Mouse (Mus musculus) heart, adult 2 months (tissue): ENCODE results near the gene Hist1h4n.

Experiments
- CTCF ChIP-seq: fragments of 200-600 bp; IDR thresholded peaks from 2 replicates; pipeline ENCODE4 v1.8.1; 2022; ENCODE audit warnings: antibody characterized with exemption, mild to moderate bottlenecking, moderate library complexity
- EP300 ChIP-seq: fragments of 200-500 bp; IDR thresholded peaks from 2 replicates; pipeline ENCODE4 v1.6.1; 2011; ENCODE audit warnings: low read depth, low read length, control low read depth; ENCODE audit not compliant: insufficient read depth
- POLR2A ChIP-seq: fragments of 200-500 bp; IDR thresholded peaks from 2 replicates; pipeline ENCODE4 v1.6.1; 2011; ENCODE audit warnings: mild to moderate bottlenecking, low read depth, low read length, control low read depth; ENCODE audit not compliant: insufficient read depth

DNA sequence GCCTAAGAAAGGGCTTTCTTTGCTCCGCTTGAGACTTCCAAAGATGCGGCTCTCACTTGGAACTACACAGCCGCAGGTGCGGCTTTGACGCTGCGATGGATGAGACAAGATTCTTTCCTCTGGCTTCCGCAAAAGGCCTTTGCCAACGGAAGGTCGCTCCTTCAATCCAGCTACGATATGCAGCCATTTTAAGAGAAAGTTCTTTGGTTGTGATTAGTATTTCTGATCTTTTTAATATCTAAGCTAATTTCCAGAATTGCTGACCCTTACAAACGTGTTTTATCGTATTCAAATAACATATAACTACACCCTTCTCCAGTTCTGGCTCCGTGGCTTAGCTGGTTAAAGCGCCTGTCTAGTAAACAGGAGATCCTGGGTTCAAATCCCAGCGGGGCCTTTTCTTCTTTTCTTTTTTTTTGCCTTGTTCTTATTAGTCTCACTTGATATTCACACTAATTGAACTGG is 23.7 kb upstream of the Hist1h4n start:
- no peak for TF ChIP-seq POLR2A
- no peak for TF ChIP-seq CTCF
- TF ChIP-seq EP300: no peak
